Mouse (Mus musculus): ENCODE data around the gene Pnpla3. TPM values are rescaled to one million over a fixed set of nuclear protein-coding genes. Genes with fewer than 3 reads are reported as not detected.

The Pnpla3 gene
- polyA plus RNA-seq, 1 experiment from 2014 or later, result 6.5 TPM

- H3K4me1 ChIP-seq (replicated peaks), result peaks cover 63% of the 10 kb centered on the region
These were observed 55.8 kb downstream of the Pnpla3 start for GRCm38 (mm10) chr15:84223423-84223822.

DNA sequence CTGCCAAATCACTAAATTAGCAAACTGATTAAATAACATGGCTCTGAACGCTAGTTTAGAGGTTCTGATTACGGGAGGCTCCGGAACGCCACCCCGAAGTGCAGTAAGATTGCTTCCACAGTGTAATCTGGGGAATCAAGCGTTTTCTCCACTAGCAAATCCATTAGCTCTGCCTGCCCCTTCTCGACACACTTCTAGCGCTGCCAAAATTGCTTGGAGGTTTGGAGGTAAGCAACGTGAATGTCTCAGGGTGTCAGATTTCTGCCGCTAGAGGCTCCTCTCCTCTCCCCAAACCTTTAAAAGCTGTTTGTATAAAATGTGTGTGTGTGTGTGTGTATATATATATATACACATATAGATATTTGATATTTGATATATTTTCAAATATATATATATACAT, 57.1 kb downstream of the Pnpla3 start:
- H3K36me3 ChIP-seq, result no peaks in the 10 kb centered on the region
- H3K4me1 ChIP-seq (replicated peaks), result peaks cover 51% of the 10 kb centered on the region
- ATAC-seq (ENCODE audit: low read depth), result no peak
- no peak overlapping the region for H3K9ac ChIP-seq
- 0 out of 2 replicates have a peak, but pooled peaks cover 2% of the 10 kb centered on the region for H3K27me3 ChIP-seq
- H3K4me3 ChIP-seq, result no peak overlapping the region
- WGBS, result 29% methylated on average over 10 of the region's 10 CpGs
- peak overlapping the region; percentile 53 for H3K27ac ChIP-seq (replicated peaks)
- H3K9me3 ChIP-seq, result no peaks in the 10 kb centered on the region
- H3K4me2 ChIP-seq, result no peak overlapping the region

More at GRCm38 (mm10) chr15:84223423-84223822, 55.8 kb downstream of the Pnpla3 start:
- peak overlapping the region; percentile 53 for H3K27ac ChIP-seq (replicated peaks)
- no peaks in the 10 kb centered on the region; the same call in 1 of the 2 replicates for H3K27me3 ChIP-seq
- H3K4me3 ChIP-seq, result no peak overlapping the region
- no peak for ATAC-seq (ENCODE audit: low read depth)
- no peak overlapping the region for H3K4me2 ChIP-seq
- no peaks in the 10 kb centered on the region for H3K9me3 ChIP-seq
- 0 out of 2 replicates have a peak overlapping the region, but pooled peaks have one; percentile 13 for H3K9ac ChIP-seq
- 27% methylated on average over 6 of the region's 6 CpGs for WGBS
- H3K36me3 ChIP-seq, result no peaks in the 10 kb centered on the region

DNA sequence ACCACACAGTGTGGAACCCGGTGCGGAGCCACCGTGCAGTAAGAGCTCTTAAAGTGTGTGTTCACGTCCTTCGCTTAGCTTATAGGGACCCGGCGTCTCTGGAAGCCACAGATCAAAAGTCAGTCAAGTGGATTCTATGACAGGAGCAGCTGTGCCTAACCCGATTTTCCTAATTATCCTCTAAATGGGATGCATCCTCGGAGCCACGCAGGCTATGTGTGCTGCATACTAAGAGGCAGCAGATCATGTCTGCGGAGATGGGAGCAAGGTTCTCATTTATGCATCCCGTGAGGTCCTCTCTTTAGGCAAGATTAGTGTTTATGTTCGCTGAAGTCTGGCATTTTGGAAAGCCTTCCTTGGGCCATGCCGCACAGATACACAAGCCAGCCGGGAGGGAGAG, 59.3 kb downstream of the Pnpla3 start:
- peak overlapping the region; percentile 22; the same call in 1 of the 2 replicates for H3K4me2 ChIP-seq
- no peak overlapping the region for H3K9ac ChIP-seq
- no peaks in the 10 kb centered on the region for H3K36me3 ChIP-seq
- WGBS, result 27% methylated on average over 15 of the region's 15 CpGs
- peak; percentile 62 for ATAC-seq (ENCODE audit: low read depth)
- H3K4me1 ChIP-seq (replicated peaks), result peaks cover 65% of the 10 kb centered on the region
- H3K27ac ChIP-seq (replicated peaks), result peak overlapping the region; percentile 81
- no peak overlapping the region for H3K4me3 ChIP-seq
- H3K9me3 ChIP-seq, result no peaks in the 10 kb centered on the region
- H3K27me3 ChIP-seq, result 0 out of 2 replicates have a peak, but pooled peaks cover 7% of the 10 kb centered on the region

DNA sequence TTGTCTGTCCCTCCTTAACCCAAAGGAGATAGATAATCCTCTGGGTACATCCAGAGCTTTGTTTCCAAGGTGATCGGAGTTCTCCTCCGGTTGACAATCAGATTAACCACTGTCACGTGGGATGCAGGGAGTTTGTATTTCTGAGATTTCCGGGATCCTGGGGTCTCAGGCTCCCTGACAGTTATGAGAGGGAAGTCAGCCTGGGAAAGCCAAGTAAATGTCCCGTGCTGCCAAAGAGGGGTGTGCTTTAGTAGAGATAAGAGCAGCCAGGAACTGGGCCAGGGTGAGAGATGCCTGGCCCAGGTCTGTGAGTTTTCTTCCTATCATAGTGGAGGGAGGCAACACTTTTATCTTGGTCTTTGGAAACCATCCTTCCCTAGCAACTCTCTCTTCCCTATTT, 63.0 kb downstream of the Pnpla3 start:
- peak overlapping the region; percentile 73 for H3K9ac ChIP-seq
- peak overlapping the region; percentile 74 for H3K27ac ChIP-seq (replicated peaks)
- WGBS, result 18% methylated on average over 5 of the region's 5 CpGs
- H3K4me1 ChIP-seq (replicated peaks), result peaks cover 63% of the 10 kb centered on the region
- H3K36me3 ChIP-seq, result no peaks in the 10 kb centered on the region
- ATAC-seq (ENCODE audit: low read depth), result no peak
- H3K9me3 ChIP-seq, result no peaks in the 10 kb centered on the region
- peak overlapping the region; percentile 87 for H3K4me2 ChIP-seq
- no peak overlapping the region; the same call in 1 of the 2 replicates for H3K4me3 ChIP-seq
- peaks cover 7% of the 10 kb centered on the region; the same call in 1 of the 2 replicates for H3K27me3 ChIP-seq

GRCm38 (mm10) chr15:84231113-84231712, 63.6 kb downstream of the Pnpla3 start:
- peak; percentile 26; the same call in 1 of the 2 replicates for ATAC-seq (ENCODE audit: low read depth)
- H3K4me3 ChIP-seq, result peak overlapping the region; percentile 46
- H3K9me3 ChIP-seq, result no peaks in the 10 kb centered on the region
- 3% methylated on average over 16 of the region's 16 CpGs for WGBS
- peaks cover 7% of the 10 kb centered on the region; the same call in 1 of the 2 replicates for H3K27me3 ChIP-seq
- peak overlapping the region; percentile 74 for H3K27ac ChIP-seq (replicated peaks)
- peaks cover 59% of the 10 kb centered on the region for H3K4me1 ChIP-seq (replicated peaks)
- H3K36me3 ChIP-seq, result no peaks in the 10 kb centered on the region
- H3K4me2 ChIP-seq, result peak overlapping the region; percentile 87
- H3K9ac ChIP-seq, result peak overlapping the region; percentile 73

DNA sequence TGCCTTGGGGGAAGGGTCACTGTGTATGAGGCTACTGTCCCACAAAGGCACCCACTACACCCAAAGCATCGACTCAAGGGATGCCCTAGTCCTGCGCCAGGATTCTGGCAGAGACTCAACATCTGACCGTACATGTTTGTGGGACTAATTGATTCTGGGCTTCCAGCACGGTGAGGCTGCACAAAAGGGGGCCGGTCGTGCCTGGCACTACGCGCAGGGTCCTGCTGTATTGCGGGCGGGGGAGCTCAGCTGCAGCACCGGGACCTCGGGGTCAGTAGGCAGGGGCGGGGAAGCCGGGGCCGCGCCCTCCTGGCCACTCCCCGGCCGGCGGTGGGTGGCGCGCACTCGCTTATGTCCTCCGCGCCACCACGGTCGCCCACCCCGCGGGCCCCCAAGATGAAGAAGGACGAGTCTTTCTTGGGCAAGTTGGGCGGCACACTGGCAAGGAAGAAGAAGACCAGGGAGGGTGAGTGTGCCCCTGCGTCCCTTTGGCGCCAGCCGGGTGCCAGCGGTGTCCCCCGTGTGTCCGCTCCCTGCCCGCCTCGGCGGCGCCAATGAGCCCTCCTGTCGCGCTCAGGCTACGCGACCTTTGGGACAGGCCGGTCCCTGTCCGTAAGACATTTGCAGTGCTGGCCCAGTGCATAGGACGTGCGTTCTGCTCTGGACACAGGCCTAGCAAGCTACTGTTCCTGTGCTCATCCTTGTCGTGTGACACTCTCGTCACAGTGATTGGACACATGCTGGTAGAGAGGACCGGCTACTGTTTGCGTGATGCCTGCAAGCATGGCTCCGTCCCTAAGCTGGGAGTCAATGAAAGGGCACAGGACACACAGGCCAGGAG, 64.3 kb downstream of the Pnpla3 start, which contains the start of gene Parvb:
TSS of gene Parvb (plus strand) at position 323 of the 841 bp plus-strand sequence.
- H3K27ac ChIP-seq (replicated peaks), result peak within 1 kb of the TSS; percentile 74
- under 1% methylated on average over 53 of the region's 53 CpGs for WGBS
- peak within 1 kb of the TSS; percentile 87 for H3K4me2 ChIP-seq
- no peaks in the 10 kb centered on the region for H3K36me3 ChIP-seq
- H3K4me3 ChIP-seq, result peak within 1 kb of the TSS; percentile 46
- H3K9me3 ChIP-seq, result no peaks in the 10 kb centered on the region
- H3K4me1 ChIP-seq (replicated peaks), result peaks cover 52% of the 10 kb centered on the region
- H3K27me3 ChIP-seq, result peaks cover 7% of the 10 kb centered on the region; the same call in 1 of the 2 replicates
- H3K9ac ChIP-seq, result peak within 1 kb of the TSS; percentile 73
- peak; percentile 52 for ATAC-seq (ENCODE audit: low read depth)

- peak overlapping the region; percentile 73; the same call in 1 of the 2 replicates for H3K9ac ChIP-seq
- no peak for ATAC-seq (ENCODE audit: low read depth)
- peak overlapping the region; percentile 46 for H3K4me3 ChIP-seq
- peak overlapping the region; percentile 87 for H3K4me2 ChIP-seq
- no peaks in the 10 kb centered on the region for H3K9me3 ChIP-seq
- H3K36me3 ChIP-seq, result no peaks in the 10 kb centered on the region
- H3K27me3 ChIP-seq, result peaks cover 7% of the 10 kb centered on the region; the same call in 1 of the 2 replicates
- peaks cover 51% of the 10 kb centered on the region for H3K4me1 ChIP-seq (replicated peaks)
- H3K27ac ChIP-seq (replicated peaks), result peak overlapping the region; percentile 74; the same call in 1 of the 2 replicates
- WGBS, result 13% methylated on average over 8 of the region's 8 CpGs
These were observed 65.0 kb downstream of the Pnpla3 start for GRCm38 (mm10) chr15:84232609-84233008.

- no peak; the same call in 1 of the 2 replicates for ATAC-seq (ENCODE audit: low read depth)
- peaks cover 65% of the 10 kb centered on the region for H3K4me1 ChIP-seq (replicated peaks)
- no peak overlapping the region for H3K4me3 ChIP-seq
- H3K36me3 ChIP-seq, result no peaks in the 10 kb centered on the region
- no peak overlapping the region for H3K9ac ChIP-seq
- H3K27ac ChIP-seq (replicated peaks), result no peak overlapping the region; the same call in 1 of the 2 replicates
- no peaks in the 10 kb centered on the region for H3K9me3 ChIP-seq
- 80% methylated on average over 7 of the region's 7 CpGs for WGBS
- no peak overlapping the region for H3K4me2 ChIP-seq
- peaks cover 3% of the 10 kb centered on the region; the same call in 1 of the 2 replicates for H3K27me3 ChIP-seq
These were observed 67.4 kb downstream of the Pnpla3 start for GRCm38 (mm10) chr15:84234794-84235581.

DNA sequence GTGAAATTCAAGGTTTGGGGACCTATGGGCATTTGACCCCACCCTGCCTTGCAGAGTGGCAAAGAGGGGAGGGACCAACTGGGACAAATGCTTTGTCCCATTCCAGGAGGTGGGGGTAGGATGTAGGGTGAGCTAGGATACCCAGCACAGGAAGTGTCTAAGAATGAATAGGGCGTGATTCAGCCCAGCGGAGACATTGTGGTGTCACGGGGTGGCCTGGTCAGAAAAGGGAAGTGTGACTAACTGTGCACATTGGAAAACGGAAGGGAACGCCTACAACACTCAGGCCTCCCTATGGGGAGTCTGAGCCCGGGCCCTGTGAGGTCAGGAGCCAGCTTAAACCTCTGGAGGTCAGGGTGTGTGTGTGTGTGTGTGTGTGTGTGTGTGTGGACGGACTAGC, 68.0 kb downstream of the Pnpla3 start:
- Histone ChIP-seq H3K27me3 (no peaks in the 10 kb centered on the region; the same call in 1 of the 2 replicates), H3K9me3 (no peaks in the 10 kb centered on the region), H3K4me1 (replicated peaks) (peaks cover 63% of the 10 kb centered on the region), H3K27ac (replicated peaks) (no peak overlapping the region), H3K4me3 (no peak overlapping the region), H3K4me2 (no peak overlapping the region), H3K9ac (no peak overlapping the region), H3K36me3 (no peaks in the 10 kb centered on the region)
- ATAC-seq (ENCODE audit: low read depth), result no peak
- WGBS, result 54% methylated on average over 6 of the region's 7 CpGs
